Mouse (Mus musculus) C2C12 (cell line): Measurements from ENCODE around the gene R3hdm4. TPM values are rescaled to one million over a fixed set of nuclear protein-coding genes. Genes with fewer than 3 reads are reported as not detected.

Experiments
- H3K27me3 ChIP-seq: one replicate; pipeline ENCODE4 v1.6.1; 2011; ENCODE audit not compliant: control insufficient read depth, insufficient read depth, insufficient read length
- H3K36me3 ChIP-seq: one replicate; pipeline ENCODE4 v1.6.1; 2011; ENCODE audit not compliant: control insufficient read depth, insufficient read depth
- H3K4me3 ChIP-seq: one replicate; pipeline ENCODE4 v1.5.1; 2011; ENCODE audit warnings: mild to moderate bottlenecking, control low read depth; ENCODE audit not compliant: poor library complexity, insufficient read depth, severe bottlenecking
- H3K79me2 ChIP-seq: one replicate; pipeline ENCODE4 v1.6.1; 2011; ENCODE audit not compliant: control insufficient read depth, insufficient read depth
- H3K79me3 ChIP-seq: one replicate; pipeline ENCODE4 v1.6.1; 2011; ENCODE audit warnings: low read depth, control low read depth
- H3ac ChIP-seq: one replicate; pipeline ENCODE3; 2011; ENCODE audit warnings: low read depth; ENCODE audit not compliant: control insufficient read depth, insufficient read length
- CEBPB ChIP-seq: IDR thresholded peaks from one replicate; pipeline ENCODE4 v1.6.1; 2011; ENCODE audit warnings: low read depth, mild to moderate bottlenecking, control low read depth, moderate library complexity
- CTCF ChIP-seq: IDR thresholded peaks from one replicate; pipeline ENCODE4 v1.5.1; 2011; ENCODE audit not compliant: control insufficient read depth, insufficient read depth, insufficient read length
- FOSL1 ChIP-seq: IDR thresholded peaks from one replicate; pipeline ENCODE4 v1.8.0; 2011; ENCODE audit warnings: mild to moderate bottlenecking, low read length; ENCODE audit not compliant: poor library complexity, insufficient read depth, severe bottlenecking
- MAX ChIP-seq: IDR thresholded peaks from one replicate; pipeline ENCODE4 v1.6.1; 2011; ENCODE audit warnings: mild to moderate bottlenecking, control low read depth
- MYOD1 ChIP-seq: IDR thresholded peaks from one replicate; pipeline ENCODE4 v1.6.1; 2011; ENCODE audit warnings: low read depth; ENCODE audit not compliant: control insufficient read depth, insufficient read length
- MYOG ChIP-seq: IDR thresholded peaks from one replicate; pipeline ENCODE4 v1.6.1; 2011; ENCODE audit not compliant: control insufficient read depth, insufficient read length; ENCODE audit errors: extremely low read depth
- USF1 ChIP-seq: IDR thresholded peaks from one replicate; pipeline ENCODE4 v1.6.1; 2011; ENCODE audit warnings: low read depth, mild to moderate bottlenecking, control low read depth, moderate library complexity
- polyA plus RNA-seq: library from polyadenylated mRNA; unstranded; fragments of >200 nt; fragmentation: generic; extraction: Trizol; gene quantifications from one replicate; pipeline ENCODE4 v1.2.1, GENCODE M21; 2012; ENCODE audit warnings: missing spikeins

The R3hdm4 gene
- polyA plus RNA-seq, 1 experiment, result 46.7 TPM

- Histone ChIP-seq H3ac (no peak overlapping the region), H3K79me2 (peaks cover 32% of the 10 kb centered on the region), H3K4me3 (no peak overlapping the region), H3K36me3 (peaks cover 22% of the 10 kb centered on the region), H3K27me3 (no peaks in the 10 kb centered on the region), H3K79me3 (peaks cover 20% of the 10 kb centered on the region)
- TF ChIP-seq MAX, result no peak
- TF ChIP-seq MYOD1, result no peak
- TF ChIP-seq FOSL1, result no peak
- TF ChIP-seq MYOG, result no peak
- TF ChIP-seq CTCF, result peak; percentile 97
- TF ChIP-seq USF1, result no peak
- TF ChIP-seq CEBPB, result no peak
Observed at GRCm38 (mm10) chr10:79958140-79958816, 37.3 kb upstream of the R3hdm4 start.

GRCm38 (mm10) chr10:79956643-79957154 lies 35.7 kb upstream of the R3hdm4 start:
- TF ChIP-seq MAX, result no peak
- no peak for TF ChIP-seq CEBPB
- no peak for TF ChIP-seq MYOD1
- TF ChIP-seq USF1, result no peak
- no peak for TF ChIP-seq MYOG
- TF ChIP-seq FOSL1, result no peak
- no peak for TF ChIP-seq CTCF
- no peak overlapping the region for H3K4me3 ChIP-seq
- peaks cover 18% of the 10 kb centered on the region for H3K79me2 ChIP-seq
- no peaks in the 10 kb centered on the region for H3K27me3 ChIP-seq
- H3K79me3 ChIP-seq, result peaks cover 16% of the 10 kb centered on the region
- peaks cover 7% of the 10 kb centered on the region for H3K36me3 ChIP-seq
- H3ac ChIP-seq, result no peak overlapping the region

- Histone ChIP-seq H3K79me2 (peaks cover 8% of the 10 kb centered on the region), H3ac (no peak overlapping the region), H3K79me3 (peaks cover 7% of the 10 kb centered on the region), H3K4me3 (no peak overlapping the region), H3K36me3 (no peaks in the 10 kb centered on the region), H3K27me3 (no peaks in the 10 kb centered on the region)
- TF ChIP-seq CEBPB (no peak), MYOD1 (no peak), USF1 (no peak), MYOG (no peak), MAX (no peak), CTCF (no peak), FOSL1 (no peak)
Observed at GRCm38 (mm10) chr10:79955691-79956090, 34.7 kb upstream of the R3hdm4 start.

- no peaks in the 10 kb centered on the region for H3K27me3 ChIP-seq
- no peaks in the 10 kb centered on the region for H3K36me3 ChIP-seq
- no peak overlapping the region for H3ac ChIP-seq
- no peak overlapping the region for H3K4me3 ChIP-seq
- no peak for TF ChIP-seq CEBPB
- TF ChIP-seq CTCF, result peak; percentile 73
- H3K79me2 ChIP-seq, result no peaks in the 10 kb centered on the region
- no peaks in the 10 kb centered on the region for H3K79me3 ChIP-seq
Observed at GRCm38 (mm10) chr10:79953946-79954345, 32.9 kb upstream of the R3hdm4 start.

- Histone ChIP-seq H3K79me3 (no peaks in the 10 kb centered on the region), H3ac (no peak overlapping the region), H3K27me3 (no peaks in the 10 kb centered on the region), H3K36me3 (no peaks in the 10 kb centered on the region), H3K4me3 (no peak overlapping the region), H3K79me2 (no peaks in the 10 kb centered on the region)
- TF ChIP-seq MYOG (no peak), USF1 (no peak), CEBPB (no peak), MAX (no peak), MYOD1 (peak; percentile 79), CTCF (no peak), FOSL1 (peak; percentile 61)
Observed at GRCm38 (mm10) chr10:79950661-79951060, 29.7 kb upstream of the R3hdm4 start.

GRCm38 (mm10) chr10:79949873-79950272 lies 28.9 kb upstream of the R3hdm4 start:
- TF ChIP-seq MAX (no peak), FOSL1 (no peak), MYOD1 (no peak), CEBPB (no peak), USF1 (no peak), CTCF (no peak), MYOG (no peak)
- no peaks in the 10 kb centered on the region for H3K36me3 ChIP-seq
- H3ac ChIP-seq, result no peak overlapping the region
- H3K79me2 ChIP-seq, result no peaks in the 10 kb centered on the region
- no peak overlapping the region for H3K4me3 ChIP-seq
- no peaks in the 10 kb centered on the region for H3K27me3 ChIP-seq
- H3K79me3 ChIP-seq, result no peaks in the 10 kb centered on the region
